Mouse (Mus musculus): Measurements from ENCODE around the gene Trpv2.

Gene Trpv2

DNA sequence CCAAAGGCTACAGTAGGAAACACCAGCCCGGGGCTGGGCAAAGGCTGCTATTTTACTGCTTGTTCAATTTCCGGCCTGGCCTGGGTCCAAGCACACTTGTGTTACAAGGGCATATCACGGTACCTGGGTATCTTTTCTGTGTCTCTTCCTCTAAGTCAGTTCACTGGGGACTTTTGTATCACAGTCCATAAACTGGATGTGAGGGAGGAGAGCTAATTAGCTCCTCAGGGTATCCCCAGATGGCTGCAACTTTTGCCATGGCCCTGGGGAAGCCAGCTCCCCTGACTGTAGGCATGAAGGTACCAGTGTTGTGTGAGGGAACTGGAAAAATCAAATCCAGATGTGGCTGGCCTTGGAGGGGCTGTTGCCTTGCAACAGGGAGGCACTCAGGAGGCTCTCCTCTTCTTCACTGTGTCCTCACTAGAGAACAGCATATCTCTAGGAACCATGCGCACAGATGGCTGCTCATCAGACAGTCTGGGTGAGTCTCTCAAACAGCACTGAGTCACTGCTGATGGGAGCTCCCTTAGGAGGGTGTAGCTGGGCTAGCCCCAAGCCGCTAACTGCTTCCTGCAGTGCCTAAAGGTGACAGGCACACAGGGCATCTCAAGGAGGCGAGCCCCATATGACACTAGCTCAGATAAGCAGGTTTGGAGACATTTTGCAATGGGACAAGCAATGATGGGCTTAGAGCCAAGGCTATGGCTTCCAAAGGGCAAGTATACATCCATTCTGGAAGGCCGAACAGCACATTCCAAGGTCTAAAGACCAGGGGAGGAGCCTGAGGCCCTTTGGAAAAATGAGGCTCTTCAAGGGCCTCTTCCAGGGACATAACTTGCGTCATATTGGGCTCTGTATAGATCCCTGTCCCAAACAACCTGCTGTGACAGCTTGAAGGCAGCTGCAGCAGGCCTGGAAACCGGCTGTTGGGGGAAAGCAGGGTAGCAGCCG lies 50.3 kb downstream of the Trpv2 start:
- peak; percentile 60 for DNase-seq (ENCODE audit: extremely low read depth, insufficient read length, low spot score)

GRCm38 (mm10) chr11:62629352-62630224 lies 55.3 kb downstream of the Trpv2 start:
- no peak for DNase-seq (ENCODE audit: extremely low read depth, insufficient read length, low spot score)

DNA sequence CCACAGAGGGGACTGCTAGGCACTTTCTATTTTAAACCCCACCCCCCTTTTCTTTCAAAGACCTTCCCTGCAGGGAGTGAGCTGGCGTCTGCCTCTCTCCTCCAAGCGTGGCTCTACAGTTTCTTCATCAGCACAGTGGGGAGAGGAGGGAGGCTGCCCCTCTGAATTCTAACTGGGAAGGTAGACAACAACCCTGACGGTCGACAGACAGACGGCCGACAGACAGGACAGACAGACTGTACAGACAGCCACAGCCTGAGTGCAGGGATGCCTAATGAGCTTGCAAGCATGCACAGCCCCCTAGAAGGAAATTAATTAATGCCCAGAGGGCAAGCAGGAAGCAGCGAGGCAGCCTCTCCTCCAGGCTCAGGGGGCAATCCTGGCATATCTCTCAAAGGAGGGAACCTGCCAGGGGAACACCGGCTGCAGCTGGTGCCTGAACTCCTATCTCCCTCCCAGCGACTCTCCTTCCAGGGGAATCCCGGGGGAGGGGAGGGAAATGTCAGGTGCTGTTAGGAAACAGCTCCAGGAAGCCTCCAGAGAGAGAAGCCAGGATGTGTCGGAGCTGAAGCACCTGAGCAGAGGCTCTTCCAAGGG lies 56.0 kb downstream of the Trpv2 start:
- no peak for DNase-seq (ENCODE audit: extremely low read depth, insufficient read length, low spot score)

DNA sequence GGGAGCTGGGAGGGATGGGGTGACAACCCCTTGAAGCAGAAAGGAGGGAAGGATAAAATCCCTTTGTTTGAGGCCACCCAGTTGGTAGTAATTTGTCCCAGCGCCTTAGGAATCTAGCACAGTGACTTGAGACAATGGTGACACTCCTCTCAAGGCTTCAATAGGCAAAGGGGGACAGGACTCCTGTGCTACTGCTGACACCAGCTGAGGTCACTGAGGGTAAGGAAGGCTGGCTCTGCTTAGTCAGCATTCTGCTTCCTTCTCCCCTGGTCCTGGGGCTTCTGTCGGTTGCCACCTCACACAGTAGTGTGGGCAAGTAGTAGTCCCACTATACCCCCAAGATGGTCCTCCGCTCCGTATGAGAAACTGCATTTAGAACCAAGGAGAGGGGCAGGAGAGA lies 56.9 kb downstream of the Trpv2 start:
- DNase-seq (ENCODE audit: extremely low read depth, insufficient read length, low spot score): no peak

GRCm38 (mm10) chr11:62635406-62635805 lies 61.1 kb downstream of the Trpv2 start:
- DNase-seq (ENCODE audit: extremely low read depth, insufficient read length, low spot score): no peak

DNA sequence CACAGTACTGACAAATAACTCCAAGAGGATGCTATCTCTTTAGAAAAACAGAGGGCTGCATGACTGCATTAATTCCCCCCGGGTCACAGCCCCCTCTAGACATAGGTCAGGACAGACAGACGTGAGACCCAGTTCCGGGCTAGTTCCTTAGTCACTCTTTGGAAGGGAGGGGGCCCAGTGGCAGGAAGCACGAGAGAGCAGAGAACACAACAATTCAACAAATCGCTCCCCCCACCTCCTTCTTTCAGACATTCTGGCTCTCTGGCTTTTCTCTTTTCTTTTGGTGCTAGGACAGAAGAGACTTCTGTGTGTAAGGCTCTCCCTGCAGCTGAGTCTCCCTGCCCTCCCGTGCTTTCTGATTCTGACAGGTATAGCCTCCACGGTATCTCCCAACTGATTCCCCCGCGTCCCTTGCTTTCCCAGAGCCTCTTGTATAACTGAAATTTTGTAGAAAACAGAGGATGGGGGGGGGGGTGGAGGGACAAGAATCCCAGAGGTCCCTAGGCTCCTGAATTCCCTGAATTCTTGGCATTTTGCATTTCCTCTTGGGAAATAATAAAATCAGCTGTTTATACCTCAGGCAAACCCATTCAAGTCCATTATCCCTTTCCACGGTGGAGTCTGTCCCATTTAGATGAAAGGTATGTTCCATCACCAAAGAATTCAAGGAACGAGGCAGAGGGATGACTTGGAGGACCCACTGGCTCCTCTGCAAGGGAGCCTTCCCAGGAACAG lies 62.0 kb downstream of the Trpv2 start:
- no peak for DNase-seq (ENCODE audit: extremely low read depth, insufficient read length, low spot score)

DNA sequence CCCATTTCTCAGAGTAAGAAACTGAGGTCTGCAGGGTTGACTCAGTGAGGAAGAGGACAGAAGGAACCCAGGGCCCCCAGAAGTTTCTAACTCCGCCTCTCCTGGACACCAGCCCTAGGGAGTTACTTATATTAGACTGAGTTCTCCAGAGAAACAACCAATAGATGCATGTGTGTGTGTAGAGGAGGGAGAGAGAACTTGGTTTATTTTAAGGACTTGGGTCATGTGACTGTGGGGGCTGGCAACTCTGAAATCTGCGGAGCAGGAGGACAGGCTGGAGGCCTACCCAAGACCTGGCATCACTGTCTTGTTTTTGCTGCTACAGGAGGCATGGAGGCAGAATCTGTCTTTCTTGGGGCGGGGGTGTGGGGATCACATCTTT lies 62.5 kb downstream of the Trpv2 start:
- DNase-seq (ENCODE audit: extremely low read depth, insufficient read length, low spot score): no peak

DNA sequence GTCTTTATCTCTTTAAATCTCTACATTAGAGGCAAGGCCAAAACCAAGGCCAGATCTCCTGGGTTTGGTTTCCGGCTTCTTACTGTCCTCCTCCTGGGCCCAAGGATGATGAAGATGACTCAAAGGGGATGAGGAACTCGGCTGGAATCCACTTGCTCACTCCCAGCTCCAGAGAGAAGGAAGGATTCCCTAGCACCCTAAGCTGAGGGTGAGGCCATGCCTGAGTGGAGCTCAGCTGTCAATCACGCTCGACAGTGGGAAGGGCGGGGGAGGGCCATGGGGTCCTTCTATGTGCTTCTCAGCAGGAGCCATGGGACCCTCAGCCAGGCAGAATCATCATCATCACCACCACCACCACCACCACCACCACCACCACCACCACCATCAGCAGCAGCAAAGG lies 63.1 kb downstream of the Trpv2 start:
- DNase-seq (ENCODE audit: extremely low read depth, insufficient read length, low spot score): peak; percentile 56

DNA sequence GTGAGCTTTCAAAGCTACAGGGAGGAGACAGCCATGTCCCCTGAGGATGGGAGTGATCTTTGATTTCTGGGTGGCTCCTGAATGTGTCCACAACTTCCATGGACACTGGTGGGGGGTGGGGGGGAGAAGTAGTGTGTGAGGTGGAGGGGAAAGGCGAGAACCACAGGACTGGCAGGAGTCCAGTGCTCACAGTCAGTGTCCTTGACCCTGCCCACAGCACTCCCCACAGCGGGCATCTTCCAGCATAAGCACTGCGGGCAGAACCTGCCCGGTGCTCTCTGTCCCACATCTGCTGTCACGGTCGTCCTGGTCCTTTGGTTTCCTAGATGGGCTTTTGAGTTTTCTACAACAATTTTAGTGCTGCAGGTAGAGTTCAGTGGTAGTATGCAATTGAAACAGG lies 63.5 kb downstream of the Trpv2 start:
- DNase-seq (ENCODE audit: extremely low read depth, insufficient read length, low spot score): peak; percentile 39

DNA sequence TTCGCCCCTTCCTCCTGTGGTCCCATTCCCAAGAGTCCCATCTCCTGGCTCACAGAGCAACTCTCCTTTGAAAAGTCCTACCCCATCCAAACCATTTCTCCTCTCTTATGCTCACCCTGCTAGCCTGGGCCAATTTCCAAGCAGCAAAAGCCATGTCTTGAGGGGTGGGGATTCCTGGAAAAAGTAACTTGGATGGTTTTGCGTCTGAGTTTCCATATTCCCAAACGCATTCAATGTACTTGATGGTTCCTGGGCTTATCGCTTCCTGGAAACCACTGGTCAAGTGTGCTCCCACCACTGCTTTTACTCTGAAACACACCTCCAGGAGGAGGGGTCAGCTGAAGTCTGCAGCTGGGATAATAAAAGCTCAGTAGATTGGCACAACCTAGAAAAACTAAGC lies 64.1 kb downstream of the Trpv2 start:
- no peak for DNase-seq (ENCODE audit: extremely low read depth, insufficient read length, low spot score)

- no peak for DNase-seq (ENCODE audit: extremely low read depth, insufficient read length, low spot score)
Observed at GRCm38 (mm10) chr11:62640378-62640777, 66.1 kb downstream of the Trpv2 start.

- no peak for DNase-seq (ENCODE audit: extremely low read depth, insufficient read length, low spot score)
Observed at GRCm38 (mm10) chr11:62642023-62642844, 67.9 kb downstream of the Trpv2 start.

GRCm38 (mm10) chr11:62643011-62643631 lies 68.8 kb downstream of the Trpv2 start:
- no peak for DNase-seq (ENCODE audit: extremely low read depth, insufficient read length, low spot score)

DNA sequence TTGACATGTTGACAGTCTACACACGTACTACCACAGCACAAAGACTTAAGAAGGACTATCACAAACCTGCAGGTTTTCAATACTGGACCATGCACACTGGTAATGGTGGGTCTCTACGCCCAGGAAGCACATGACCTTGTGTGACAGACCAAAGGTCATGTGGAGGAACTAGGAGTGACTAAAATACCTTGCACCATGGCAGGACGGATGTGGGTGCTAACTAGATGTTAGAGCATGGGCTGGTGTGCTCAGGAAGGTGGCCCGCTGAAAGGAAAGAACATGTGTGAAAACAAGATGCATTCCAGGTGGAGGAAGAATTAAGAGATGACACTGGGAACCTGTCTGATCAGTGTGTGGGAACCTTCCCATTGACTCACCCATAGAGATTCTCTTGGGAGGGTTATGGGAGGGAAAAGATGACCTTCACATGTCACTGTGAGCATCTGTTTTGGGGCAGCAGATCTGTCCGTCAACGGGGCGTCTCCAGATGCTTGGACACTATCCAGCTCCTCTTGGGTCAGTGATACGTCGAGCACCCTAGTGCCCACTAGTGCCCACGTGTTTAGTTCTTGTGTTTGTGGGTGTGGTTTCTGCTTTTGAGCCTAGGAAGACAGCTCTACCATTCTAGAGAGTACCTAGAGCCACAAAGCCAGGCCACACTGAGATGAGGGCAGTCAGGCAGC lies 69.5 kb downstream of the Trpv2 start:
- no peak for DNase-seq (ENCODE audit: extremely low read depth, insufficient read length, low spot score)

DNA sequence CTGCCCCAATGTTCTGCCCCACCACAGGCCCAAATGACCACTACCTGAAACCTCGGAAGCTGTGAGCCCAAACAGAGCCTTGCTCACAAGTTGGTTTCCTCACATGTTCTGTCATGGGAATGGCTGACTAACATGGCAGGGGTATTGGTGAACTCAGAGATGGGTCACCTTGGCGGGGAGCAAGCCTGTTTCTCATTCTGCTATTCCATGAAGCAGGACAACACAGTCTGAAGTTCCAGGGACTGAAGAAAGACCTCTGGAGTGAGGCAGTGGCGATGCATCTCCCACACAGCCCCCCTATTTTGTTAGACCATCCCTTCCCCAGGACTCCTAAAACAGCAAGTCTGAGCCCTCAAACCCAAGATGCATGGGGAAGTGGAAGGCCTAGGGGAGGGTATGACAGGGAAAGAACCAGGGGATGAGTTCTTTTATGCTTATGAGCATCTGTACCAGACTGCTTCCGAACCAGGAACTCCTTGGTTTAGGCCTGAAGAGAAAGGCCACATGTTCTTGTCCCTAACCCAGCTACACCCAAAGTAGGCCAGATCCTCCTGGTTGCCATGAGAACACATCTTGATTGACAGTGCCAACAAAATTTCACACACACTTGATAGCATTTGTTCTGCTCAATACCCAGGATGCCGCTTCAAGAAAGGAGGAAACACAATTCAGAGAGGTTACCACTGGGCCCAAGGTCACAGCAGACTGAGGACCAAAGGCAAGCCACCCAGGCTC lies 70.5 kb downstream of the Trpv2 start:
- DNase-seq (ENCODE audit: extremely low read depth, insufficient read length, low spot score): no peak

- DNase-seq (ENCODE audit: extremely low read depth, insufficient read length, low spot score): no peak
Observed at GRCm38 (mm10) chr11:62645337-62645675, 71.0 kb downstream of the Trpv2 start.

GRCm38 (mm10) chr11:62645732-62646494 lies 71.6 kb downstream of the Trpv2 start:
- no peak for DNase-seq (ENCODE audit: extremely low read depth, insufficient read length, low spot score)

DNA sequence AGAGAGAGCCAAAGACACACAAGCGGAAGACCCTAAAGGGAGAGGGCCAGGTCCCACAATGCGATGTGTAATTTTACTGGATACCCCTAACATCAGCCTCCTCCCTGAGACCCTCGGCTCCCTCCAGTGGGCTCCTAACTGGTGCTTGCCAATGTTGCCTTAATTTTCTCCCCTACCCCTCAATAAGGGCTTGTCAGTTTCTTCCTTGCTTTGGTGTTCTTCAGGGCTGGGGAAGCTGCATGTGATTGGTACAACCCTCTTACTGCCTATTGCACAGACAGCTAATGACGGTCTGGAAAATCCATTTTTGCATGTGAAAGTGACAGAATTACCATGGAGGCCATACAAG lies 72.2 kb downstream of the Trpv2 start:
- DNase-seq (ENCODE audit: extremely low read depth, insufficient read length, low spot score): no peak
